Mouse (Mus musculus): ENCODE measurements at regions not wholly inside any gene's neighbourhood (a gene's known extent, or its start where the extent isn't known, plus 50 kb on each side); places are given as distances from the start of the nearest gene placed in this dataset.
A peak's percentile ranks its signal among the peaks of the same experiment; 100 is the strongest.

DNA sequence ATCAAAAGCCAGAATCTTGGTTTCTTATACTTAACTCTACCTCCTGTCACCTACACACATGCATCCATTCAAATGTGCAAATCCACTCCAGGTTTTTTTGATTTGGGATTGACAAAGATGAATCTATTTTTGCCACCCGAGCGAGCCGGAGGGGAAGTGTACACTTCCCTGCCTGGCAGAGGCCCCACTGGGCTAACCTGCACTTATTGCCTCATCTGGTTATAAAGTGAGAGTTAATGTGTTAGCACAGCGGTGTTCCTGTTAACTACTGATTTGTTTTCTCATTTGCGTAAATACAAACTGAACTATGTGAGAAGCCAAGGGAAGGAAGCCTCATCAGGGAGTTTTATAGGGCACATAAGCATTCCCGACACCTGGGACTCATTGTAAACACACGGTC lies 721.4 kb downstream of the Rab28 start:
- Histone ChIP-seq H3K27me3 (ENCODE audit: control insufficient read depth, insufficient read depth, low read length) (no peaks in the 10 kb centered on the region), H3K36me3 (ENCODE audit: control insufficient read depth, insufficient read depth, low read length) (no peaks in the 10 kb centered on the region), H3K4me3 (ENCODE audit: low read depth, low read length) (no peak overlapping the region), H3K9ac (replicated peaks; ENCODE audit: low read depth, low read length) (no peak overlapping the region), H3K4me1 (ENCODE audit: control insufficient read depth, insufficient read depth, low read length) (no peaks in the 10 kb centered on the region), H3K27ac (ENCODE audit: low read length) (no peak overlapping the region), H3K9me3 (ENCODE audit: control insufficient read depth, low read depth, low read length) (no peaks in the 10 kb centered on the region), H3K4me2 (replicated peaks; ENCODE audit: low read depth, low read length) (no peak overlapping the region)
- ATAC-seq (ENCODE audit: insufficient number of reproducible peaks, insufficient read depth, low FRiP score, low read depth) = no peak
- 54% methylated on average over 7 of the region's 7 CpGs for WGBS

DNA sequence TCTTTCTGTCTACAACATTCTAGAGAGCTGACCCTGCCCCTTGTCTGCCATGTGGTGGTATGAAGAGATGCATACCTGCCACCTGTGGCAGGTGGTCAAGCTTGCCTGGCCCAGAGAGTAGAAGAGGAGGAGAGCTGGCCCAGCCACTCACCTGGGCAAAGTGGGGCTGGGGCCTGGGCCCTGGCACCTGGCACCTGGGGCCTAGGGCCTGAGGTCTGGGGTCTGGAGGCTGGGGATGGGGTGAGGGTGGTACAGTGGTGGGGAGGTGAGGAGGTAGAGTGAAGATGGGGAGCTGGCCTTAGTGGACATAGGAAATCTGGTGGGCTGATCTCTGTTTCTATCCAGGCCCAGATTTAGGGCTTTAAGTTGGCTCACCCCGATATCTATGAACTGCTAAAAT lies 733.1 kb downstream of the Rab28 start:
- H3K27me3 ChIP-seq (ENCODE audit: control insufficient read depth, insufficient read depth, low read length) = no peaks in the 10 kb centered on the region
- no peak overlapping the region for H3K9ac ChIP-seq (replicated peaks; ENCODE audit: low read depth, low read length)
- H3K4me3 ChIP-seq (ENCODE audit: low read depth, low read length) = no peak overlapping the region
- no peaks in the 10 kb centered on the region for H3K9me3 ChIP-seq (ENCODE audit: control insufficient read depth, low read depth, low read length)
- H3K27ac ChIP-seq (ENCODE audit: low read length) = no peak overlapping the region
- H3K4me1 ChIP-seq (ENCODE audit: control insufficient read depth, insufficient read depth, low read length) = no peaks in the 10 kb centered on the region
- no peak for ATAC-seq (ENCODE audit: insufficient number of reproducible peaks, insufficient read depth, low FRiP score, low read depth)
- H3K4me2 ChIP-seq (replicated peaks; ENCODE audit: low read depth, low read length) = no peak overlapping the region
- H3K36me3 ChIP-seq (ENCODE audit: control insufficient read depth, insufficient read depth, low read length) = no peaks in the 10 kb centered on the region
- 94% methylated on average over 1 of the region's 1 CpGs for WGBS

DNA sequence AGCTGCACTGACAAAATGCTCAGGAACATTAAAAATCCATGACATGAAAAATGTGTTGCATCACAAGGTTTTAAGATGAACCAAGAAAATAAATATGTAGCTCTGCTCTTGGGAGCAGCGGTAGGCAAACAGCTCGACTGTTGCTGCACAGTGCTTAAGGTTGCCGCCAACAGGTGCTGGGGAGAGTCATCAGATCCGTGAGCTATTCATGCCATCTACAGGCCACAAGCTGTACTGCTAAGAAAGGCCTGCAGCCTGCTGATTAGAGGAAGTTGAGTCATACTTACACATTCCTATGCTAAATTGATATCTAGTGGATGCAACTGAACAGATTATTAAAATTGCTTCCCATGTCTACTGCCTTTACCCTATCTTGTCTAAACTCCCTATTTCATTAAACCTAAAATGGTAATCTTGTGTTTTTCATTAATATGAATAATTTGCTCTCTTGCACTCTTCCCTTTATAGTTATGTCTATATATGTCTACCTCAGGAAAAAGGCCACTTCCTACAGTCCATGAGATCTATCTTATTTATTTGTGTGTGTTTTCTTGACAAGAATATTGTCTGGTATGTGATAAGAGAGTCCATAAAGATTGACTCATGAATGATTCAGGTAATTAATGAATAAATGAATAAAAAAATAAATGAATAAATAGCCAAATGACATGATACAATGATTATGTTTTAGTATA lies 754.9 kb downstream of the Rab28 start:
- WGBS = 3% methylated on average over 4 of the region's 4 CpGs
- H3K4me2 ChIP-seq (replicated peaks; ENCODE audit: low read depth, low read length) = no peak overlapping the region
- ATAC-seq (ENCODE audit: insufficient number of reproducible peaks, insufficient read depth, low FRiP score, low read depth) = peak; percentile 72; the same call in 1 of the 2 replicates
- H3K9ac ChIP-seq (replicated peaks; ENCODE audit: low read depth, low read length) = no peak overlapping the region
- H3K36me3 ChIP-seq (ENCODE audit: control insufficient read depth, insufficient read depth, low read length) = no peaks in the 10 kb centered on the region
- H3K27ac ChIP-seq (ENCODE audit: low read length) = no peak overlapping the region
- no peaks in the 10 kb centered on the region for H3K27me3 ChIP-seq (ENCODE audit: control insufficient read depth, insufficient read depth, low read length)
- no peak overlapping the region for H3K4me3 ChIP-seq (ENCODE audit: low read depth, low read length)
- no peaks in the 10 kb centered on the region for H3K4me1 ChIP-seq (ENCODE audit: control insufficient read depth, insufficient read depth, low read length)
- no peaks in the 10 kb centered on the region for H3K9me3 ChIP-seq (ENCODE audit: control insufficient read depth, low read depth, low read length)

DNA sequence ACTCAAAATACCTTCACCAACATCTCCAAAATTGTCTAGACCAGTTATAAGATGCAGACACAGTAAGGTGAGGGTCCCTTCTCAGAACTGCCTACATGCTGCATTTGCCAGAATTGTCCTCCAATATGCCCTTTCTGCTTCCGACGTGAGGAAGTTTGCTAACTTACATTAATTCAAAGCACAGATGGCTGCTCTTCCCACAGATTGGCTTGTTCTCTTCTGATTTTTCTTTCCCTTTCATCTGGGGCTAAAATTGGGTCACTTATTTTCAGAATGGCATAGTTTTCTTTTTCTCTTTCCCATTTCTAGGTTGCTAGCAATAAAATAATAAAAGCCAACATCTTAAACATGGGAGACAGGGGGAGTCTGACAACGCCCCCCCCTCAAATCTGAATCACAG lies 778.8 kb downstream of the Rab28 start:
- WGBS = 81% methylated on average over 3 of the region's 3 CpGs

DNA sequence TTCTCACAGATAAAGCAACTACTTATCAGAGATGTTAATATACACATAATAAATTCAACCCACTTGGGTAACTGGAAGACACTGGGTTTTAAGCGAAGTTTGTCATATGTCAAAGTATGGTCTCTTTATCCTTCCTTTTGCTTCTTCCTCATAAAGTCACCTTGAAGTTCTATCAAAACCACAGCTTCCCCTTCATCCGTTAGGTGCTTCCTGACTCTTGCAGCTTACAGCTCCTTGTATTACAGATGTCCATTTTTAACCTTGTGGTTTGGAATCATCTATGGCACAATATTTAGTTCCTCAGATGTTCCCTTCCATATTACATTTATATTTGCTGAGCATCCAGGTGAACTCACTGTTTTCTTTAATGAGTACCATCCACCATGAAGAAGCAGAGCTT lies 787.0 kb downstream of the Rab28 start:
- Histone ChIP-seq H3K4me1 (ENCODE audit: control insufficient read depth, insufficient read depth, low read length) (no peaks in the 10 kb centered on the region), H3K36me3 (ENCODE audit: control insufficient read depth, insufficient read depth, low read length) (no peaks in the 10 kb centered on the region), H3K9ac (replicated peaks; ENCODE audit: low read depth, low read length) (no peak overlapping the region), H3K4me3 (ENCODE audit: low read depth, low read length) (no peak overlapping the region), H3K4me2 (replicated peaks; ENCODE audit: low read depth, low read length) (no peak overlapping the region), H3K9me3 (ENCODE audit: control insufficient read depth, low read depth, low read length) (no peaks in the 10 kb centered on the region), H3K27ac (ENCODE audit: low read length) (no peak overlapping the region), H3K27me3 (ENCODE audit: control insufficient read depth, insufficient read depth, low read length) (no peaks in the 10 kb centered on the region)
- no peak for ATAC-seq (ENCODE audit: insufficient number of reproducible peaks, insufficient read depth, low FRiP score, low read depth)
- WGBS = 81% methylated on average over 2 of the region's 2 CpGs

More for the DNA sequence above, 778.8 kb downstream of the Rab28 start:
- H3K4me1 ChIP-seq (ENCODE audit: control insufficient read depth, insufficient read depth, low read length) = no peaks in the 10 kb centered on the region
- H3K27me3 ChIP-seq (ENCODE audit: control insufficient read depth, insufficient read depth, low read length) = no peaks in the 10 kb centered on the region
- H3K4me3 ChIP-seq (ENCODE audit: low read depth, low read length) = no peak overlapping the region
- H3K9me3 ChIP-seq (ENCODE audit: control insufficient read depth, low read depth, low read length) = no peaks in the 10 kb centered on the region
- no peak overlapping the region for H3K4me2 ChIP-seq (replicated peaks; ENCODE audit: low read depth, low read length)
- H3K9ac ChIP-seq (replicated peaks; ENCODE audit: low read depth, low read length) = no peak overlapping the region
- no peak overlapping the region for H3K27ac ChIP-seq (ENCODE audit: low read length)
- H3K36me3 ChIP-seq (ENCODE audit: control insufficient read depth, insufficient read depth, low read length) = no peaks in the 10 kb centered on the region
- no peak for ATAC-seq (ENCODE audit: insufficient number of reproducible peaks, insufficient read depth, low FRiP score, low read depth)

GRCm38 (mm10) chr5:40908803-40909202 lies 799.2 kb downstream of the Rab28 start:
- Histone ChIP-seq H3K36me3 (ENCODE audit: control insufficient read depth, insufficient read depth, low read length) (no peaks in the 10 kb centered on the region), H3K9ac (replicated peaks; ENCODE audit: low read depth, low read length) (no peak overlapping the region), H3K27me3 (ENCODE audit: control insufficient read depth, insufficient read depth, low read length) (no peaks in the 10 kb centered on the region), H3K4me3 (ENCODE audit: low read depth, low read length) (no peak overlapping the region), H3K9me3 (ENCODE audit: control insufficient read depth, low read depth, low read length) (no peaks in the 10 kb centered on the region), H3K27ac (ENCODE audit: low read length) (no peak overlapping the region), H3K4me1 (ENCODE audit: control insufficient read depth, insufficient read depth, low read length) (no peaks in the 10 kb centered on the region), H3K4me2 (replicated peaks; ENCODE audit: low read depth, low read length) (no peak overlapping the region)
- no peak for ATAC-seq (ENCODE audit: insufficient number of reproducible peaks, insufficient read depth, low FRiP score, low read depth)
- 76% methylated on average over 3 of the region's 3 CpGs for WGBS

GRCm38 (mm10) chr5:40901742-40902141 lies 806.2 kb downstream of the Rab28 start:
- no peak overlapping the region for H3K9ac ChIP-seq (replicated peaks; ENCODE audit: low read depth, low read length)
- H3K27ac ChIP-seq (ENCODE audit: low read length) = no peak overlapping the region
- no peaks in the 10 kb centered on the region for H3K27me3 ChIP-seq (ENCODE audit: control insufficient read depth, insufficient read depth, low read length)
- H3K36me3 ChIP-seq (ENCODE audit: control insufficient read depth, insufficient read depth, low read length) = no peaks in the 10 kb centered on the region
- H3K9me3 ChIP-seq (ENCODE audit: control insufficient read depth, low read depth, low read length) = no peaks in the 10 kb centered on the region
- H3K4me3 ChIP-seq (ENCODE audit: low read depth, low read length) = no peak overlapping the region
- no peaks in the 10 kb centered on the region for H3K4me1 ChIP-seq (ENCODE audit: control insufficient read depth, insufficient read depth, low read length)
- WGBS = 63% methylated on average over 1 of the region's 1 CpGs
- H3K4me2 ChIP-seq (replicated peaks; ENCODE audit: low read depth, low read length) = no peak overlapping the region
- ATAC-seq (ENCODE audit: insufficient number of reproducible peaks, insufficient read depth, low FRiP score, low read depth) = no peak

GRCm38 (mm10) chr5:40882886-40883285 lies 825.1 kb downstream of the Rab28 start:
- Histone ChIP-seq H3K4me3 (ENCODE audit: low read depth, low read length) (no peak overlapping the region), H3K4me2 (replicated peaks; ENCODE audit: low read depth, low read length) (no peak overlapping the region), H3K9me3 (ENCODE audit: control insufficient read depth, low read depth, low read length) (no peaks in the 10 kb centered on the region), H3K36me3 (ENCODE audit: control insufficient read depth, insufficient read depth, low read length) (no peaks in the 10 kb centered on the region), H3K27ac (ENCODE audit: low read length) (no peak overlapping the region), H3K27me3 (ENCODE audit: control insufficient read depth, insufficient read depth, low read length) (no peaks in the 10 kb centered on the region), H3K9ac (replicated peaks; ENCODE audit: low read depth, low read length) (no peak overlapping the region), H3K4me1 (ENCODE audit: control insufficient read depth, insufficient read depth, low read length) (no peaks in the 10 kb centered on the region)
- WGBS = 42% methylated on average over 5 of the region's 5 CpGs
- ATAC-seq (ENCODE audit: insufficient number of reproducible peaks, insufficient read depth, low FRiP score, low read depth) = no peak

DNA sequence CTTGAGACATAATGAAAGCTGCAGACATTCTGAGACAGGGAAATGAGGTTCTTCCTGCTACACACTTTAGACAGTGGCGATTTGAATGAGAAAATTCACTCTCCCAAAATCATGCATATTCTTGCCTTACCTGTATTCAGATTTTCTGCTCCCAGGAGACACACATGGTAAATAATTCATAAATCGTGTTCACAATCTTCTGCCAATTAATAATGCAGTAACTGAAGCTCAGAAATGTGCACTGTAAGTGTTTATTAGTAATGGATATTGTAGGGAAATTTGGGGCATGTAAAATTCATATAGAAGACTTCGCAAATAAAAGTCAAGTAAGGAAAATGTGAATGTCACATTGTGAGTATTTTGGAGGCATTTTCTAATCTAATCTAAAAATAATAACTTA lies 830.2 kb downstream of the Rab28 start:
- Histone ChIP-seq H3K4me3 (ENCODE audit: low read depth, low read length) (no peak overlapping the region), H3K27me3 (ENCODE audit: control insufficient read depth, insufficient read depth, low read length) (no peaks in the 10 kb centered on the region), H3K36me3 (ENCODE audit: control insufficient read depth, insufficient read depth, low read length) (no peaks in the 10 kb centered on the region), H3K4me1 (ENCODE audit: control insufficient read depth, insufficient read depth, low read length) (no peaks in the 10 kb centered on the region), H3K4me2 (replicated peaks; ENCODE audit: low read depth, low read length) (no peak overlapping the region), H3K9ac (replicated peaks; ENCODE audit: low read depth, low read length) (no peak overlapping the region), H3K9me3 (ENCODE audit: control insufficient read depth, low read depth, low read length) (no peaks in the 10 kb centered on the region), H3K27ac (ENCODE audit: low read length) (no peak overlapping the region)
- 70% methylated on average over 3 of the region's 3 CpGs for WGBS
- no peak for ATAC-seq (ENCODE audit: insufficient number of reproducible peaks, insufficient read depth, low FRiP score, low read depth)
